Mouse (Mus musculus) brain, adult 2 months (tissue): ENCODE measurements around the gene Cnih3.

ENCODE experiments used
- DNase-seq: peaks from one replicate; pipeline ENCODE4 v3.0.0; 2011; ENCODE audit warnings: low read depth, low spot score

The Cnih3 gene

DNA sequence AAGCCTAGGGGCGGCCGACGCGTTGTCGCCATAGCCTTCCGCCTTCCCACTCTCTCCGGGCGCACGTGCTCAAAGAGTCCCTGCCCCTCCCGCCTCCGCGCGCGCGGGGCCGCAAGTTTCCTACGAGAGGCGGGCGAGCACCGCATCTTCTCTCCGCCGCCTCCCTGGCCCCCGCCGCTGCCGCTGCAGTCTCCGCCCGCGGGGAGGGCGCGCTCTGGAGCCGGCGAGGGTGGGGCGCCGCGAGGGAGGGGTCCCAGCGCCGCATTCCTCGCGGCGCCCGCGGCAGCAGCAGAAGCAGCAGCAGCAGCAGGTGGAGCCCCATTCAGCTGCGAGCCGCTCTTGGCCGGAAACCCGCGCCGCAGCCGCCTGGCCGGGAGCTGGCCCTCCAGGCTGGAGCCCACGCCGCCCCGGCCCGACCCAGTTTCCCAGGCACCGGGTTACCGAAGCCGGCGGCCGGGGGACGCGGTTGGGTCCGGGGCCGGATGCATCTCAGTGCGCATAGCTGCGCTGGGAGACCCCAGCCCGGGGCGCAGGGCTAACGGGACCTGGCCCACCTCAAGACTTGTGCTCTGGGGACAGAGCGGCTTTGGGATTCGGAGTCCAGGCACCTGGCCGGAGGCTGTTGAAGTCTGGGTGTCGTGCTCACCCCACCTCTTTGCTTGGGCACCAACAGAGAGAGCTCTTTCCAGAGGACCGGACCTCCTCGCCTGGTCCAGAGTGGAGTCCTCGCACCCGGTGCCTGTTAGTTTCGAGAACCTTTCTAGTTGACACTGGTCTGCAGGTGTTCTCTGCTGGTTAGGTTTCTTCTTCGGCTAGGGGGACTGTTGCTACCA is at the start of gene Cnih3:
Gene Cnih3 (plus strand): TSS at position 262 of the 833 bp plus-strand sequence.
- peak; percentile 72 for DNase-seq

DNA sequence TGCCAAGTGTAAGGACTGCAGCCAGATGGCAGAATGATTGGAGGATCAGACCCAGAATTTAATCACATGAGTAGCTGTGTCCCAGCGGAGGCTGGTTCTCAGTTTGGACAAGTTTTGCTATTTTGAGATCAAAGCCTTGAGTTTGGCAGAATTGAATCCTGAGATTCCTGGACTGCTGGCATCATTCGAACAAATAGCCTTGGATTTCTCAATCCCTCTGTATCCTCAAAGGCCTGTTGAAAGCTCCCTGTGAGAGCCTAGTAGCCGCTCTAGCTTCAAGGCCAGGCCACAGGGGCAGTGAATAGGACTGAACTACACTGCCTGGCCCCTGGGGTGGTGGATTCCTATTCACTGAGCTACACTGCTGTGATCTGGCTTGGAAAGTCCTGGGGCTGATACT is 44.4 kb upstream of the Cnih3 start:
- DNase-seq = no peak

DNA sequence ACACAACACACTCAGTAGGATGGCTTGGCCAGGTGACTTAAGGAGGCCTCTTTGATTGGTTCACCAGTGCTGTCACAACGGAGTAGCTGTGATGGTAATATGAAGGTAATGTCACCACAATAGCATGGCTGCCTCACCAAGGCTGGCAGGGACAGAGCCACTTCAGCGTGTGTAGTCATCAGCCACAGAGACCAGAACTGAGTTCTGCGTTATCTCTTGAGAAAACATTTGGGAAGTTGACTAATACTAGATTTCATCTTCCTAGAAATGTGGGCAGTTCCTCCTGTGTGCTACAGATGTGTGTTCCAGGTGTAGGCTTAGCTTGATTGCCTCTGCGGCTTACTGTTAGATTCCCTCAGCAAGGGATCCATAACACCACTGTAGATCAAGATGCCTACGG is 41.7 kb upstream of the Cnih3 start:
- DNase-seq = no peak

DNA sequence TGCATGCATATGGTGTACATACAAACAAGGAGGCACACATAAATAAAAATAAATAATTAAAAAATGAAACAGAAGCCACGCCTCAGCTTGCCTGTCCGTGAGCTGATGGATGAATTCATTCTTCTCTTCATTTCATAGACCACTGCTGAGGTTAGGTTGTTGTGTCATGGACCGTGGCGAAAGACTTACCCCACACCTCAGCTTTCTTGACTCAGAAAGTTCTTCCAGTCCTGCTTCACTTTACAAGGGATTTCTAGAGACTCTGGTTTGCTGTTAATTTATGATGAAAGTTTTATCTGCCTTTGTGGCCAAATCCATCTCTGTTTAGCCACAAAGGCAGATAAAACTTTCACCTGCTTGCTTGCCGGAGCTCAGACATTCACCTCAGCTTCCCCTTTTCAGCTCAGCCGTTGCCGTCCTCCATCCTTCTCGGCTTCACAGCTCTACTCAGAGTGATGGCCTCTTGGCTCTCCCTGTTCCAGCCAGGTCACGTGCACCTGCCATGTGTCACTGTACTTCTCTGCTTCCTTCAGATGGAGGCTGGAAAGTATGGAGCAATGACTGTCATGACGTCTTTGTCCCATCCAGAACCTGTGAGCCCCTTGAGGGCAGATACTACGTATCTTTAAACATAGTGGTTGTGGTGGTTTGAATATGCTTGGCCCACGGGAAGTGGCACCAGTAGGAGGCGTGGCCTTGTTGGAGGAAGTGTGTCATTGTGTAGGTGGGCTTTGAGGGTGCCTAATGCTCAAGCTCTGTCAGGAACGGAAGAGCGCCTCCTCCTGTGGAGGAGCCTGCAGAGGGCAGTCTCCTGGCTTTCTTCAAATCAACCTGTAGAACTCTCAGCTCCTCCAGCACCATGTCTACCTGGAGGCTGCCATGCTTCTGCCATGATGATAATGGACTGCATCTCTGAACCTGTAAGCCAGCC is 40.0 kb upstream of the Cnih3 start:
- DNase-seq = no peak

DNA sequence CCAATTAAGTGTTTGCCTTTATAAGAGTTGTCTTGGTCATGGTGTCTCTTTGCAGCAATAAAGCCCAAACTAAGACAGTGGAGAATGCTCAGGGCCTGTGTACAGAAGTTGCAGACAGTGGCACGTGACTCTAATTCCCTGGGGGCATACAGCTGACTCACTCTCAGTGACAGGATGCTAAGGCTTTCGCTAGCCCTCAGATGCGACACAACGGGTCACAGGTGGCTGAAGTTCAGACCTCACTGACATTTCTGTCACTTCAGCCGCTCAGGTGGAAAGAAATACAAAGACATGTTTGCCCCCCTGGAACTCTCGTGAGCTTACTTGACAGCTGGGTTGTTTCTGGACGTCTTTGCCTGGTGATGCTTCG is 39.4 kb upstream of the Cnih3 start:
- no peak for DNase-seq

DNA sequence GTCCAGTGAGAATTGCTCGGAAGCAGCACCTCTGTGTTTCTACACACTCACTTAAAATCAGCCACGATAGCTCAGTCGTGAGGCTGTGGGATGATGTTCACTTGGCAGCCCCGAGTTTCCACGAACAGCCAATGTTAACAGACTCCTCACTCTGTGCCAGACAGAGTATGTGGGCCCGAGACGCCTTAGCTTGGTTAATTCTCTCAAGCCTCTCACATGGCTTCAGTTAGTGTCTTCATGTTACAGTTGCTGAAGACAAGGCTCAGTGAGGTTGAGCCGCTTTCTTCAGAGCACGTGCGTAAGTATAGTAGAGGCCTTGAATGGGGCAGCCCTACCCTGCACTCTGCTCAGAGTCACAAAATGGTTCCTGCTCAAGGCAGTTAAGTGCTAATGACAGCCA is 38.1 kb upstream of the Cnih3 start:
- DNase-seq = no peak

DNA sequence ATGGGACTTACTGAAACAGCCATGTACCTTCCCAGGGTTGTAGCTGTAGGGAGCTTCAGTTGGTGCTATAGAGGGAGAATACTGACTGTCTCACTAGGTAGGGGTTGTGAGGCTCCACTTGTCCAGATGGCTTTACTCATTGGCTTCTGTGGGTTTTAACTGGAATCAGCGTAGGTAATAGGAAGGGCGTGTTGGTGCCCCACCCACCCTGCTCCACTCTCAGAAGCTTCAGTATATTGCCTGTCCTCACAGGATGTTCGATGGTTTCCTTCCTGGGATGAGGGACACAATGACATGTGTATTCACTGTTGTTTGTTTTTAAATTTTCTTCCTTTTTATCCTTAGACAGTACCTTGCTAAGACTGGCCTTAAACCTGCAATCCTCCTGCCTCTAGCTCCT is 37.1 kb upstream of the Cnih3 start:
- no peak for DNase-seq

DNA sequence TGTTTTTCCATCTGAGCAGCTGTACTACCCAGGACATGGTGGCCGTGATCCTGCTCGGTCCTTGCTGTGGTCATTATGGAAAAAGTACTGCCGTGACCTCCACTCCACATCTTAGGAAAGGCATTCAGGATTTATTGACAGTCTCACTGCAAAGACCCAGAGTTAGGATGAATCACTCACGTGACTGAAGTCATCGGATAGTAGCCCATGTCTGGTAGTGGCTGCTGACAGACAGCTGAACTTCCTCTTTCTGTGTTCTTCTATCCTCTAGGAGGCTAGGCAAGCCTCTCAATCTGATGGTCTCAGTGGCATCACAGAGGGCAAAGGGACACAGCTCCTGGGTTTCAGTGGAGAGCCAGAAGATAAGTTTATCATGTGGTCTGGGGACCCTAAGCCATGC is 35.9 kb upstream of the Cnih3 start:
- DNase-seq = no peak

DNA sequence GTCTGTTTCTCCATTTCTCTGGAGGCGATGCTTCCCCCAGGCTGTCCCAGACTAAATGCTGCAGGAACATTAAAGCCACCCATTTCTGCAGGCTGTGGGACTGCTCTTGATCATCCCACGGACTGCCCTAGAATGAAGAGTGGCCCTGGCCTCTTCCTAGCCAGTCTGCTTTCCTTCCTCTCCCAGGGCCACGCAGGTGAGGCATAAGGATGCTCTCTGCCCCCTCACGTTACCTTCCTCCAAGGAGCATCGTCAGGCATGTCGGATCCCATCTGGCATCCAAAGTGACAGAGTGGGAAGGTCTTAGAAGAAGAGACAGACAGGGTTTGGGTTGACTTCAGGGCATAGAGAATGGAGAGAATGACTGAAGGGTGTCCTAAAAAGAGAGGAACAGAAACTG is 33.0 kb upstream of the Cnih3 start:
- no peak for DNase-seq

DNA sequence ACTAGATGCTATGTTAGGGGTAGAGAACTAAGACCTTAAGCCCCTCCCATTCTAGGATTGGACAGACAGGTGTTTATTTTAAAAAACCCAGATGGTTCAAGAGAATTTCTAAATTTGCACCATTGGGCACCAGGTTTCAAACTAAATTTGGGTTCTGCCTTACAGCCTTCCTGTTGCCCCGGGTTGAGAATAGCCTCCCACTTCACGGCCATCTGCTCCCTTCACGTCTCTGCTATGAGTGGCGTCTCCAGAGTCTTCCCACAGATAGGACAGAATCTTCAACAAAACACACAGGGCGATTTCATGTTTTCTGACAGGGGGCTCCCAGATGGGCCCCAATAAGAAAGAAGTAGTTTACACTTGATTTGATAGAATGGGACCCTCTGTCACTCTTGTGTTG is 31.3 kb upstream of the Cnih3 start:
- peak; percentile 61 for DNase-seq

DNA sequence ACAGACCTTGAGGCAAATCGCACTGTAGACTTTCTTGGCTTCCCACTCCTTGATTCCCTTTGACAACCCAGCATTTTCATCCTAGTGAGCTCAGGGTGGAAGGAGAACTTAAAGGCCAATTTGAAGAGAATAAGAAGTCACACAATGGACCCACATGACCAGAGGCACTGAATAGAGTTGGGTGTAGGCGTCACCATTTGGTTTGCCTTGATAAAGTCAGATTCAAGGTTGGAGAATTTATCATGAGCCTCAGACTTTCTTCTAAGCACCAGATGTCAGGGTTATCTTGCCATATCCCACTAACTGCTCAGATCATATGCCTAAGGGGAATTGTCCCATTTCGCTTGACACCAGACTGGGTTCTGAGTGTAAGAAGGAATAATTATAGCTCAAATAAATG is 29.3 kb upstream of the Cnih3 start:
- no peak for DNase-seq

DNA sequence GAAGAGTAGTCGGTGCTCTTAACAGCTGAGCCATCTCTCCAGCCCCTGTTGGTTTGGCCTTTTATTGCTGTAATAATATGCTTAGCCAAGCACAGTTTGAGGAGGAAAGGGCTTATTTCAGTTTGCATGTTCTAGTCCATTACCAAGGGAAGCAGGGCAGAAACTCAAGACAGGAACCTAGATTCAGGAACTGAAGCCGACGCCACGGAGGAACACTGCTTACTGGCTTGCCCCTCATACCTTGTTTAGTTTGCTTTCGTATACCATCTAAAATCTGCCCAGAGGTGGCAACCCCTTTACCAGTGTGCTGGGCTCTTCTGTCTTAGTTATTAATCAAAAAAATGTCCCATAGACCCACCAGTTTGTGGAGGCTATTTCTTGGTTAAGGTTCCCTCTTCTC is 25.3 kb upstream of the Cnih3 start:
- no peak for DNase-seq

DNA sequence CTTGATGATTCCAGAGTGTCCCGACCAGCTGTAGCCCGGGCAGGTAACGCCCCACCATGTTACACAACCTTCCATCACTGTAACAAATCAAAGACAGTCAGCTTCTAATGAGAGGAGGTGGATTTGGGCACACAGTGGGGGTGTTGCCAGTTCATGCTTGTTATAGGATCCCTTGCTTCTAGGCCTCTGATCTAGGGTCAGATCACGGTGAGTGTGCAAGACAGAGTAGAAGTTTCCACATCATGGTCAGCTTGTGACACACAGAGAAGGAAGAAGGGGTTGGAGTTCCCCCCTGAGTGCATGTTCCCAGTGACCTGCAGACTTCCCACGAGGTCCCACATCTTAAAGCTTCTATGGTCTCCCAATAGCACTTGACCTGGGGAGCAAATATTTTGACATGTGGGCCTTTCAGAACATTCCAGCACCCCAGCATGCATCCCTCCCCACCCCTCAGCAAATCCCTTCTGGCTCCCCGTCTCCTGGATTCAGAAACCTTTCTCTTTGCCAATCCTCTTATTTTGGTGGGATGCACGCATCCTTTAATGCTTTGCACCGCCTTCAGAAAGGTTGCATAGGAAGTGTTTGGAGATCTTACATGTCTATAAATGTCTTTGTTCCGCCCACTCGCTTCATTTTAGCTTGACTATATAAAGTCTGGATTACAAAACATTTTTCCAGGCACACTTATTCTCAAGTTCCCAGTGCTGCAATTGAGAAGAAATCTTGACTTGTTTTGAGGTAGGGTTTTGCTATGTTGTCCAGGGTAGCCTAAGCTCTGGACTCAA is 24.6 kb upstream of the Cnih3 start:
- peak; percentile 80 for DNase-seq

DNA sequence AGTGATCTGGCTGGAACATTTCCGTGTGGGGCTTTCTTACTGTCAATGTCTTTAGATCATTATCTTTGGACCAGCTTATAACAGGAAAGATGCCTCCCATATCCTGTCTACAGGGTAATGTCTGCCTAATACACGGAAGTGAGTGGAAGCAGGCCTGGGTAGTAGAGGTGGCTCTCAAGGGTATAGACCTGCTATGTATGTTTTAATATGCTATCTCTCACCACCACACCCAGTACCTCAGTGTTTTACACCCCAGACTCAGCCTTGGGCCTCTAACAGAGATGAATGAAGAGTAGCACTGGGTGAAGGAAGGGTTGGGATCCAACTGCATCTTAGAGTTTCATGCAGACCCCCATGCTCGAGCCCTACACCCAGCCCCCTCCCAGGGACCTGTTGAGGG is 23.3 kb upstream of the Cnih3 start:
- DNase-seq = no peak

DNA sequence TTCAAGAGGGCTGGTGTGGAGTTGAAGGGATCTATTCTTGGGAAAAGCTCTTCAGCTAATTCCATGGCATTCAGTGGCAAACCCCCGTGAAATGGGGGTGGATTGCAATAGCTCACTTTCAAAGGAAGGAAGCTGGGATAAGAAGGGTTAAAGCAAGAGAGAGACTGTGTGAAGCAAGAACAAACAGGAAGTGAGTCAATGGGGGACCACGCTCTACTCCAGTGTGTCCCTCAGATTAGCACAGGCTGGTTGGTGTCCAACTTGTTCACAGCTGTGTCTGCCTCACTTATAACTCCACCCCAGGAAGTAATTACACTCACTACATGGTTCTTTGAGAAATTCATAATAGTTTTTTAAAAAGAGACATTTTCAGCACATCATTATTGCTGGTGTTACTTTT is 19.8 kb upstream of the Cnih3 start:
- DNase-seq = no peak

DNA sequence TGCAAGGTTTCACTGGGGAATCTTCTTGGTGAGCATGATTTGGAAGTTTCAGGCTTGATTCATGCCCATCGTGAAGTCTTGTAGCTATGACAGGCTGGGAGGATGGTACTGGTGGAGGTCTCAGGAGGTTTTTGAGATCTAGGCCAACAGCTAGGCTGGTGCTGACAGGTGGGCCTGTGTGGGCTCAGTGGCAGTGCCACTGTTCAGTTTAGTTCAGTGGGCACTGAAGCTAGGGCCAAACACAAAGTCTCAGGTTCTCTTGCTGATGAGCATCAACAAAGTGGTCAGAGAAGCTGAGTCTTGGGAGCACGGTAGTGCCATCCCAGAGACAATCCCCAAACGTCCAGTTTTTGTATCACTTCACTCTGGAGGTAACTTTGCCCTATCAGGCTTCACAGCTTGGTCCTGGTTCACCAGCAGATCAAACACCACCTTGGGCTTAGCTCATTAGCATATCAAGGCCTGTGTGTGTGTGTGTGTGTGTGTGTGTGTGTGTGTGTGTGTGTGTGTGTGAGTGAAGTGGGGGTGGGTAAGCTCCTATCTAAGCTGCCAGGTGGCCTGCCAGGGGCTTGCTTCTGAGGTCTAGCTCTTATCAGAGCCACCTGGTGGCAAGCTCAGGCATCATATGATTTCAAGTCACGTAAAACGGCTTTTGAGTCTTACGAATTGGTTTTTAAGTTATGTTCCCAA is 18.0 kb upstream of the Cnih3 start:
- DNase-seq = peak; percentile 51

DNA sequence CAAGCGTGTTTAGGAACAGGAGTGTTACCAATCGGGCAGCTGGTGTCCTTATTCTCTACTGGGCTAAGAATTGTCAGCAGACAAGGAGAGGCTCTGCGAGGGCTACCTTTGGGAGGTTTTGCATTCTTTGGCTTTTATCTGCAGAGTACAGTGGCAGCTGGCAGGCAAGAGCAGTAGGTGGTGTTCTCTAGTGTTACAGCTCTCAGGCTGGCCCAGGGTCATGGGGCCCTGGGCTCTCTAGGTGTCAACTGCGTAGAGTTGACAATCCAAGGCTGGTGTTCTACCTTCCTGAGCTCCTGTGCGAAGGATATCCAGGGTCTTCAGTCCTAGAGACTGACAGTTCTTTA is 17.4 kb upstream of the Cnih3 start:
- no peak for DNase-seq

DNA sequence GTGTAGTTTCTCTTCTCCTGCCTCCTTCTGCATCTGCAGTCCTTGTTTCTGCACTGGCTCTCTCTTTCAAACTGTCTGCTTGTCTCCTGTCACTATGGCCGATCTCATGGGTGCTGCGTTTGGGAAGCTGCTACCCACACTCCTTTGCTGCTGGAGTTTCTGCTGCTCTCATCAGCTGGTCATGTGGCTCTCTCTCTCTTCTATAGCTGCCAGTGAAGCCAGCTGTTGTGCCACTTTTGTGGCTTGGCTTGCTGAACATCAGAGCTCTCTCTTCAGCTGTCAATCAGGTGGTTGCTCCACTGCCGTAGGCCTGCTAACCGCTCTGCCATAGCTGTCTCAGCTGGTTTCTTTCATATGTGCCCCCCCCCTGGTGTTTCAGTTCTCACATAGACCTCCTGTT is 17.0 kb upstream of the Cnih3 start:
- DNase-seq = peak; percentile 45

DNA sequence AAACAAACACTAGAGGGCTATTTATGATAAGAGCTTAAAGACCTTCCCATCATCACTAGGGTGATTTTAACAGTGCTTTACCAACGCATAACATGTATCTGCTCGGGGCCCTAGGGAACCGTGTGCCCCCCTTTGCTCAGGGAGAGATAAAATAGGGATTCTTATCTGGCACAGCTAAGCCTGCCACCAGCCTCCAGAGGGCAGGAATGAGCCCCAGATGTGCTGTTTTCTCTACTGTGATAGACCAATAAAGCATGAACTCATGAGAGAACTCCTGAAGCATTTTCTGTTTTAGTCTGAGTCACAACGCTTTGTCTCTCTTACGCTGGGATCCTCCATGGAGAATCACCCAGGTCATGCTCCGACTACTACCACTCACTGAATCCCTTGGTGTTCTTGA is 15.6 kb upstream of the Cnih3 start:
- DNase-seq = peak; percentile 55

DNA sequence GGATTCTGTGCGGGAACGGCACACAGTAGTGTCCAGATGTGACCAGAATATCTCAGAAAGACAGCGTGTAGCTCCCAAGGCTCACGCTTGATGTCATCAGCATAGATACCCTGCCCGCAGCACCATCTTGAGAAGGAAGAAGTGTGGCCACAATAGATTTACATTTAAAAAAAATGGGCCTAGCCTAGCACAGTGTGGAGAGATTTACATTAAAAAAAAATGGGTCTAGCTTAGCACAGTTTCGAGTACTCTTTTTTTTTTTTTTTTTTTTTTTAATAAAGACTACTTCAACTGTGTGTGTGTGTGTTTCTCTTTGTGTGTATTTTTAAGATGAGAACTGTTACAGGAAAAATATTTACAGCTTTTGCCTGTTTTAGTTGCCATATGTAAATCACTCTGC is 13.3 kb upstream of the Cnih3 start:
- no peak for DNase-seq

DNA sequence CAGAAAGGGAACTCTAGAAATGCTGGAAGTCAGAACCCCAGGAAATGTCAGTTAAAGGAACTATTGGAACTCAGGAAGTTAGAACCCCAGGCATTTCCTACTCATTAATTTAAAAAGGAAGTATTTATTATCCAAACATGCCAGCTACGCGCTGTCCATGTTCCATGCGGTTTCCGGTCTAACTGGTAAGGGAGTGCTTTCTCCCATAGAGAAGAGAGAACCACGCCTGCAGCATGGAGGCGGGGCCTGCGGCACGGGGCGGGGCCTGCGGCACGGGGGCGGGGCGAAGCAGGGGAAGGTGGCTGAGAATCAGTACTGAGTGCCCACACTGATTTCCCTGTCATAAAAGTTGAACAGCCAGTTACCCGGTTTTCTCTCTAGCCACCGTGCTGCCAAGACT is 6.9 kb upstream of the Cnih3 start:
- no peak for DNase-seq

DNA sequence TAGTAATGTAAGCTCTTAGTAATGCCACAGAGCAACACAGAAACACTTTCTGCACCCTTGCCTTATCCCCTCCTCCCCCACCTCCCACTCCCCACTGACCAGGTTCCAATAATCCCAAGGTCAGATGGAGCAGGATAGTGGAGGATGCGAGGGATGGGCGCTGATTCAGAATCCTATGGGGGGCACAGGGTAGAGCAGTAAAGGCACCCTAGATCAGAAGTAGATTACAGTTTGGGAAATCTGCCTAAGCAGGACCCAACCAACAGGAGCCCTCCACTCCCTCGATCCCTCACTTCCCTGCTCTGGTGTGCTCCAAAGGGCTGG is 423 bp upstream of the Cnih3 start:
- no peak for DNase-seq
